Mouse (Mus musculus) stomach, postnatal 0 days (tissue): ENCODE results near the gene U2surp.

Experiments
- CTCF ChIP-seq: IDR thresholded peaks from 2 replicates; pipeline ENCODE4 v1.5.1; 2016; ENCODE audit warnings: antibody characterized with exemption, low read depth, mild to moderate bottlenecking, moderate library complexity
- EP300 ChIP-seq: optimal IDR thresholded peaks from 2 replicates; pipeline ENCODE3; 2016; ENCODE audit warnings: antibody characterized with exemption

GRCm38 (mm10) chr9:95510693-95511404 is 947 bp downstream of the U2surp start:
- TF ChIP-seq EP300 (no peak), CTCF (no peak)
